Mouse (Mus musculus): ENCODE measurements at regions not wholly inside any gene's neighbourhood (a gene's known extent, or its start where the extent isn't known, plus 50 kb on each side); places are given as distances from the start of the nearest gene placed in this dataset.

DNA sequence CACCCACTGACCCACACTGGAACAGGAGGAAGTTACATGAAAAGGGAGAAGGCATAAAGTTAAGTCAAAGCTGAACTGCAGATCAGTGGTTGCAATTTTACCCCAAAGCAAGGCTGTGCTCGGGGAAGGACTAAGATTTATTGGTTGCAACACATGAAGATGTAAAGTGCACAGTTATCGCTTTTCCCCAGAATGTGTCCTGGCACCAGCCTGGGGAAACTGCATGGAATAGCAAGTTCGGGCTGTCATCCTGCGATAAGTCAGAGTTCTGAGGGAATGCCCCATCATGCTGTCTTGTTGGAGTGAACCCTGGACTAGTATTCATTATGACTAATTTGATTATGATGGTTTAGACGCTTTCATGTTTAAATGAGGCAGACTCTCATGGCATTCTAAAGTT lies 128.5 kb upstream of the Adgrl2 start:
- TF ChIP-seq GATA1 (IDR thresholded peaks at IDR 0.05; ENCODE audit: borderline replicate concordance, low read length) (no peak), FLI1 (IDR thresholded peaks at IDR 0.05; ENCODE audit: low read length) (no peak)

Data from megakaryocyte, embryonic 14.5 days (primary cell).